Mouse (Mus musculus) ES-E14 (cell line): Measurements from ENCODE around the gene Hist1h2ba. TPM values are rescaled to one million over a fixed set of nuclear protein-coding genes. Genes with fewer than 3 reads are reported as not detected.
A peak's percentile ranks its signal among the peaks of the same experiment; 100 is the strongest.

ENCODE experiments used
- DNase-seq: peaks from one replicate; pipeline ENCODE4 v3.0.0-alpha.2; 2013; ENCODE audit warnings: low read depth, low spot score
- H3K27ac ChIP-seq: 2 replicates; pipeline ENCODE4 v1.5.1; 2012; ENCODE audit warnings: low read depth, mild to moderate bottlenecking, low read length, moderate library complexity, mixed read lengths; ENCODE audit not compliant: poor library complexity, insufficient read depth, severe bottlenecking
- H3K36me3 ChIP-seq: 2 replicates; pipeline ENCODE4 v1.6.1; 2012; ENCODE audit warnings: mild to moderate bottlenecking, low read length, moderate library complexity, mixed read lengths; ENCODE audit not compliant: control insufficient read depth, poor library complexity, insufficient read depth, severe bottlenecking
- H3K4me1 ChIP-seq, 2 experiments: fragments of 150-350 bp in 1 of 2; sonication (generic) in 1 of 2; 2 replicates each; pipeline ENCODE4 v1.6.1; 2012; ENCODE audit warnings: low read length in 2 of 2, mild to moderate bottlenecking in 1 of 2, mixed read lengths in 1 of 2; ENCODE audit not compliant: control insufficient read depth in 2 of 2, insufficient read depth in 2 of 2, poor library complexity in 1 of 2
- H3K4me3 ChIP-seq, 2 experiments: fragments of 150-350 bp in 1 of 2; sonication (generic) in 1 of 2; 2 replicates each; pipeline ENCODE4 v1.5.1; 2012; ENCODE audit warnings: low read length in 2 of 2, low read depth in 1 of 2, mild to moderate bottlenecking in 1 of 2, mixed read lengths in 1 of 2; ENCODE audit not compliant: insufficient read depth in 1 of 2, poor library complexity in 1 of 2, severe bottlenecking in 1 of 2
- H3K9ac ChIP-seq: 2 replicates; pipeline ENCODE4 v1.6.1; 2012; ENCODE audit warnings: low read depth, mild to moderate bottlenecking, low read length, mixed read lengths; ENCODE audit not compliant: poor library complexity, insufficient read depth, severe bottlenecking
- H3K9me3 ChIP-seq: fragments of 150-350 bp; sonication (generic); 2 replicates; pipeline ENCODE4 v1.6.1; 2012; ENCODE audit warnings: low read depth, mild to moderate bottlenecking, low read length; ENCODE audit not compliant: control insufficient read depth, insufficient read depth
- CHD2 ChIP-seq: IDR thresholded peaks from 2 replicates; pipeline ENCODE4 v1.6.1; 2014; ENCODE audit warnings: mild to moderate bottlenecking, low read depth, low read length, inconsistent platforms
- HCFC1 ChIP-seq: IDR thresholded peaks from 2 replicates; pipeline ENCODE4 v1.6.1; 2012; ENCODE audit warnings: low read length, inconsistent platforms, borderline replicate concordance; ENCODE audit not compliant: insufficient read depth
- MAFK ChIP-seq: IDR thresholded peaks from 2 replicates; pipeline ENCODE4 v1.6.1; 2014; ENCODE audit warnings: mild to moderate bottlenecking, low read depth, low read length, inconsistent platforms; ENCODE audit not compliant: insufficient read depth
- ZC3H11A ChIP-seq: IDR thresholded peaks from 2 replicates; pipeline ENCODE4 v1.6.1; 2012; ENCODE audit warnings: low read depth, mild to moderate bottlenecking, inconsistent platforms, low read length, borderline replicate concordance
- ZNF384 ChIP-seq: IDR thresholded peaks from 2 replicates; pipeline ENCODE4 v1.6.1; 2012; ENCODE audit warnings: low read depth, low read length, inconsistent platforms
- in situ Hi-C, 2 experiments: fragments of 600-800 bp; cut with MboI; formaldehyde crosslinking; loops; one replicate each; pipeline ENCODE4 v1.15.1; 2025; ENCODE audit warnings: low sequenced_read_pairs in 2 of 2, inconsistent platforms in 1 of 2; ENCODE audit not compliant: unreplicated experiment in 2 of 2
- total RNA-seq: library from RNA; depleted of rRNA; stranded (reverse); fragments of 300-350 nt; gene quantifications from 2 replicates; pipeline ENCODE4 v1.2.3, GENCODE M21; 2012; rRNA removed

The Hist1h2ba gene
- total RNA-seq: 37.2 and 67.4 TPM in 2 replicates

DNA sequence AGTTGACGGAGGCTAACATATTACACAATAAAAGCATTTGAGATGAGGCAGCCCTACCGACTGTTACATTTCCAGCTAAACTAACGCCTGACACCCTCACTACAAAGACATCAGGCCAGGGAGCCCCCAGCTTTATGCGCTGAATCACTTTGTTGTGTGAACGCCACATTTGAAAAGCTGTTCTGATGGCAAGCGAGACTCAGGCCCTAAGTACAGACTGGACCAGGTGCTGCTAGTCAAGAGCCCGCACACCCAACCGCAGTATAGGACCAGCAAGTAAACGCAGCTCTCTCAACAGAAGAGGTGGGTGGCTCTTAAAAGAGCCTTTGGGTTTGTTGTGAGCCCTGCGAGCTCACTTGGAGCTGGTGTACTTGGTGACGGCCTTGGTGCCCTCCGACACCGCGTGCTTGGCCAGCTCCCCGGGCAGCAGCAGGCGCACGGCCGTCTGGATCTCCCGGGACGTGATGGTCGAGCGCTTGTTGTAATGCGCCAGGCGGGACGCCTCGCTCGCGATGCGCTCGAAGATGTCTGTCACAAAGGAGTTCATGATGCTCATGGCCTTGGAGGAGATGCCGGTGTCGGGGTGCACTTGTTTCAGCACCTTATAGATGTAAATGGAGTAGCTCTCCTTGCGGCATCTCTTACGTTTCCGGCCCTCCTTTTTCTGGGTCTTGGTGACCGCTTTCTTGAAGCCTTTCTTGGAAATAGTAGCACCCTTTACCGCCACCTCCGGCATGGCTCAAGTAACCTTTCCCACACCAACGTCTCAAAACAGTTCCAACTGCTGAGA lies at the start of gene Hist1h2ba:
Gene Hist1h2ba, minus strand, starts transcription at position 736 of the 790 bp plus-strand sequence.
- Histone ChIP-seq H3K36me3 (no peaks in the 10 kb centered on the region), H3K9me3 (no peaks in the 10 kb centered on the region), H3K4me1 (peaks cover 0 to 6% of the 10 kb centered on the region in 2 experiments; a peak in 1 of 4 replicates), H3K9ac (no peak within 1 kb of the TSS), H3K4me3 (peak within 1 kb of the TSS; percentile 3 to 47; a peak in 2 of 4 replicates), H3K27ac (no peak within 1 kb of the TSS)
- TF ChIP-seq ZC3H11A: no peak
- no peak for TF ChIP-seq MAFK
- no peak for TF ChIP-seq CHD2
- TF ChIP-seq ZNF384: no peak
- no peak for TF ChIP-seq HCFC1
- in situ Hi-C loops: no loop called here
- peak; percentile 8 for DNase-seq

DNA sequence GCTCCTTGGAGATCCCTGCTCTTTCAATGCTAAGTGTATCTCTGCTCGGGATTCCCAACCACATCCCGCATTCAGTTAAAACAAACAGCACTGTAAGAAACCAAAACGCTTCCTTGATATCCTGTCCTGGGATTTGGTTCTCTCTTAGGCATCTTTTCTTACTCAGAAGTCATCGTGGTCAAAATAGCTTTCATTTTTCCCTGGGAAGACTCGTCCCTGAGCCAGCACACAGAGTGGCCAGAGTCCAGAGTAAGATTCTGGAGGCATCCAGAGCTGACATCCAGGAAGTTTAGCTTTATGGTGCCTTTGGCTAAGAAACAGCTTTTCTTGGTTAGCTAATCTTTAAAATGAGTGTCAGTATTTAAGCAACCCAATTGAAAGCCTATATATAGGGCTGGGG lies 38.3 kb upstream of the Hist1h2ba start:
- no peak overlapping the region for H3K27ac ChIP-seq
- no peak for TF ChIP-seq ZNF384
- TF ChIP-seq CHD2: no peak
- no peak for TF ChIP-seq MAFK
- TF ChIP-seq ZC3H11A: no peak
- TF ChIP-seq HCFC1: no peak
- H3K36me3 ChIP-seq: no peaks in the 10 kb centered on the region
- no peak for DNase-seq
- no peaks in the 10 kb centered on the region for H3K4me1 ChIP-seq
- no peak overlapping the region for H3K4me3 ChIP-seq
- H3K9ac ChIP-seq: no peak overlapping the region
- no peaks in the 10 kb centered on the region for H3K9me3 ChIP-seq
- in situ Hi-C loops: no loop called here

DNA sequence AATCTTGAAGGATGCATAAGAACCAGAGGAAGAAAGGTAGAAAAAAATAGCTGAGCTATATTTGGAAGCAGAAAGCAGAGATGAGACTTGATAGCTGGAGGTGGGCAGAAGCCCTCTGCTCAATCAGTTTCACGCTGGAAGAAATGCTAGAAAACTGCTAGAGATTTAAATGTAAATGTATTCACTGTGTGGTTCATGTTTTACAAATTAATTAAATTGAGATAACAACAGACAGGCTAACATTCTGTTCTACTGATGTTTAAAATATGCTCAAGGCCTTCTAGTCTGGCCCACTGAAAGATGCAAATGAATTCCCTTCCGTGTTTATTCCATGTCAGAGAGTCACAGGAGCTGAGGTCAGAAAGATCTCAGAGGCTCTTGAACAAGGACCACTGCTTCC lies 37.9 kb upstream of the Hist1h2ba start:
- no peaks in the 10 kb centered on the region for H3K9me3 ChIP-seq
- no peaks in the 10 kb centered on the region for H3K36me3 ChIP-seq
- H3K4me3 ChIP-seq: no peak overlapping the region
- no peaks in the 10 kb centered on the region for H3K4me1 ChIP-seq
- in situ Hi-C loops: no loop called here
- H3K9ac ChIP-seq: no peak overlapping the region
- DNase-seq: no peak
- H3K27ac ChIP-seq: no peak overlapping the region
- TF ChIP-seq ZNF384 (no peak), HCFC1 (no peak), ZC3H11A (no peak), CHD2 (no peak), MAFK (no peak)

DNA sequence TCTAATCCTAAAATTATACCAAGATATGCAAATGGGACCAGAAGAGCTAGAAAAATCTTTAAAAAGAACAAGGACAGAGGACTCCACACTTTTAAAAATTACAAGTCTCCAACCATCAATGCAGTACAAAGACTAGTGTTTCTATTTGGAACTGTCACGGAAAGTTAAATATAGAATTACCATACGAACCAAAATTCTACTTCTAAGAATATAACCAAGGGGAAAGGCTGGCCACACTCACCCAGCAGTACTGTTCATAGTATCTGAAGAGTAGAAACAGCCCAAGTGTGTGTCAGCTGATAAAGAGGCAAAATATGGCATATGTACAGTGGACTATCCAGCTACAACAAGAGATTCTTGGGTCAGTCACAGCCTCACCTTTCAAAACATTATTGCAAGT lies 31.0 kb upstream of the Hist1h2ba start:
- no peak overlapping the region for H3K27ac ChIP-seq
- H3K4me3 ChIP-seq: no peak overlapping the region
- H3K9ac ChIP-seq: no peak overlapping the region
- in situ Hi-C loops: no loop called here
- H3K9me3 ChIP-seq: no peaks in the 10 kb centered on the region
- TF ChIP-seq CHD2 (no peak), HCFC1 (no peak), ZNF384 (no peak), ZC3H11A (no peak), MAFK (no peak)
- no peaks in the 10 kb centered on the region for H3K4me1 ChIP-seq
- no peaks in the 10 kb centered on the region for H3K36me3 ChIP-seq
- DNase-seq: no peak
